Mouse (Mus musculus) embryonic fibroblast, embryonic 13.5 days (primary cell): ENCODE data around the gene Ttll11.

Experiments
- CTCF ChIP-seq: IDR thresholded peaks from 2 replicates; pipeline ENCODE4 v1.5.1; 2011; ENCODE audit warnings: mild to moderate bottlenecking, control low read depth, low read length, moderate library complexity, borderline replicate concordance; ENCODE audit not compliant: insufficient read depth
- POLR2A ChIP-seq: IDR thresholded peaks from 2 replicates; pipeline ENCODE4 v1.6.1; 2011; ENCODE audit warnings: low read depth, mild to moderate bottlenecking, control low read depth, low read length, moderate library complexity

DNA sequence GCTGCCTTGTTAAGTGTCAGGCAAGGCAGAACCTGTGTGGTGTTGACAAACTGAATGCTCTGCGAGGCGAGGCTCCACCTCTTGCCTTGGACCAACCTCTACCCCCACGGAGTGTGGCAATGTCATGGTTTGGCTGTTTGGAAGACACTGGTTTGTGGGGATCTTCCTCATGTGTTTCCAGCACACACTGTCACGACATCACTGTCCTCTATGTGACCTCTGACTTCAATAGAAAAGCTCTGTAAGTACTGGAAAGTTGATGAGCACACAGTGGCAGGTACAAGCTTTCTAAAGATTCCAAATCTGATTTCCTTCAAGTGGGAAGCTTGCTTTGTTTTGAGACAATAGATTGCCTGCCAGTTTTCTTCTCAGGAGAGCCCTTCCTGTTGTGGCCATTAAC, 126.7 kb downstream of the Ttll11 start:
- TF ChIP-seq CTCF = no peak
- no peak for TF ChIP-seq POLR2A
